Mouse (Mus musculus): ENCODE measurements at regions not wholly inside any gene's neighbourhood (a gene's known extent, or its start where the extent isn't known, plus 50 kb on each side); places are given as distances from the start of the nearest gene placed in this dataset.

DNA sequence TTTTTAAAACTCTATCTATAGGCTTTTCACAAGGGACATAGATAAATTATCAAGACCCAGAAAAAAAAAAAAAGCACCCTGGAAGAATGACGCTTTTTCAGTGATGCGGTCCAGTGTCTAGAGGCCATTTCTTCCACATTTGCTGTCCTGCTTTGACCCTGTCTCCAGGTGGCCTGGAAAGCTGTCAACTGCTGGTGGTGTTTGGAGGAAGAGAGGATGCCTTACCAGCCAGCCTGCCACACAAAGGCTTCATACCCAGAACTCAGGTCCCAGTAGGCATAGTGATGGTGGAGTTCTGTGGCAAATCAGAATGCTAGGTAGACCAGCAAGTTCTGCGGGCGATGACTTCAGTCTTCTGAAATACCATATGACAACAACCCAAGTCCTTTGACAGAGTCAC, 51.6 kb upstream of the Pde3a start:
- H3K4me1 ChIP-seq (ENCODE audit: insufficient read depth): no peaks in the 10 kb centered on the region
- no peak for DNase-seq
- H3K9ac ChIP-seq (replicated peaks): no peak overlapping the region
- no peak overlapping the region for H3K4me3 ChIP-seq (ENCODE audit: low read depth, low read length)
- H3K36me3 ChIP-seq (replicated peaks; ENCODE audit: insufficient read depth, low read length): no peaks in the 10 kb centered on the region
- H3K27me3 ChIP-seq (ENCODE audit: insufficient read depth, low read length): no peaks in the 10 kb centered on the region
- WGBS (ENCODE audit: insufficient replicate concordance): 94% methylated on average over 4 of the region's 4 CpGs
- H3K4me2 ChIP-seq (ENCODE audit: low read depth, low read length): no peak overlapping the region
- TF ChIP-seq CTCF (IDR thresholded peaks at IDR 0.05; ENCODE audit: low read depth): no peak
- TF ChIP-seq EP300 (IDR thresholded peaks at IDR 0.05; ENCODE audit: low read depth): no peak
- no peak overlapping the region for H3K27ac ChIP-seq (ENCODE audit: low read depth)
- H3K9me3 ChIP-seq (ENCODE audit: low read length): no peaks in the 10 kb centered on the region
- ATAC-seq: no peak
